Mouse (Mus musculus): Measurements from ENCODE around the gene Gm20449.

- TF ChIP-seq GATA1 (IDR thresholded peaks at IDR 0.05; ENCODE audit: low read length) (no peak), TAL1 (IDR thresholded peaks at IDR 0.05; ENCODE audit: low read length) (no peak)
These were observed 1.1 kb upstream of the Gm20449 start for GRCm38 (mm10) chr7:41500151-41500934.
